Mouse (Mus musculus): ENCODE results near the gene Ankrd49. TPM values are rescaled to one million over a fixed set of nuclear protein-coding genes. Genes with fewer than 3 reads are reported as not detected.

Ankrd49 gene
- polyA plus RNA-seq, 1 experiment from 2014 or later: 40.5 TPM

- Histone ChIP-seq H3K27ac (ENCODE audit: low read length) (0 out of 2 replicates have a peak overlapping the region, but pooled peaks have one; percentile 14), H3K9ac (ENCODE audit: low read length) (no peak overlapping the region), H3K4me3 (replicated peaks; ENCODE audit: low read length) (no peak overlapping the region), H3K4me1 (ENCODE audit: control insufficient read depth, insufficient read depth, low read length) (no peaks in the 10 kb centered on the region), H3K36me3 (ENCODE audit: control insufficient read depth, insufficient read depth, low read length) (0 out of 2 replicates have a peak, but pooled peaks cover 4% of the 10 kb centered on the region), H3K4me2 (ENCODE audit: low read depth, low read length) (0 out of 2 replicates have a peak overlapping the region, but pooled peaks have one; percentile 9), H3K27me3 (ENCODE audit: control insufficient read depth, insufficient read depth, low read length) (no peaks in the 10 kb centered on the region), H3K9me3 (replicated peaks; ENCODE audit: control insufficient read depth, low read length) (no peaks in the 10 kb centered on the region)
- no peak for ATAC-seq (ENCODE audit: insufficient read depth, low FRiP score)
- 39% methylated on average over 13 of the region's 13 CpGs for WGBS
Measured at GRCm38 (mm10) chr9:14778341-14778740, 6.3 kb downstream of the Ankrd49 start.

GRCm38 (mm10) chr9:14773813-14774212, 10.8 kb downstream of the Ankrd49 start:
- no peaks in the 10 kb centered on the region for H3K9me3 ChIP-seq (replicated peaks; ENCODE audit: control insufficient read depth, low read length)
- H3K27me3 ChIP-seq (ENCODE audit: control insufficient read depth, insufficient read depth, low read length): peaks cover 10% of the 10 kb centered on the region; the same call in 1 of the 2 replicates
- H3K4me3 ChIP-seq (replicated peaks; ENCODE audit: low read length): no peak overlapping the region
- no peak overlapping the region for H3K9ac ChIP-seq (ENCODE audit: low read length)
- WGBS: 31% methylated on average over 2 of the region's 2 CpGs
- no peak for ATAC-seq (ENCODE audit: insufficient read depth, low FRiP score)
- H3K27ac ChIP-seq (ENCODE audit: low read length): no peak overlapping the region
- H3K4me1 ChIP-seq (ENCODE audit: control insufficient read depth, insufficient read depth, low read length): no peaks in the 10 kb centered on the region
- H3K4me2 ChIP-seq (ENCODE audit: low read depth, low read length): no peak overlapping the region
- no peaks in the 10 kb centered on the region for H3K36me3 ChIP-seq (ENCODE audit: control insufficient read depth, insufficient read depth, low read length)

- H3K9ac ChIP-seq (ENCODE audit: low read length): no peak overlapping the region
- H3K27ac ChIP-seq (ENCODE audit: low read length): no peak overlapping the region
- H3K4me3 ChIP-seq (replicated peaks; ENCODE audit: low read length): no peak overlapping the region
- H3K4me1 ChIP-seq (ENCODE audit: control insufficient read depth, insufficient read depth, low read length): no peaks in the 10 kb centered on the region
- H3K27me3 ChIP-seq (ENCODE audit: control insufficient read depth, insufficient read depth, low read length): peaks cover 10% of the 10 kb centered on the region; the same call in 1 of the 2 replicates
- H3K36me3 ChIP-seq (ENCODE audit: control insufficient read depth, insufficient read depth, low read length): no peaks in the 10 kb centered on the region
- H3K9me3 ChIP-seq (replicated peaks; ENCODE audit: control insufficient read depth, low read length): no peaks in the 10 kb centered on the region
- no peak for ATAC-seq (ENCODE audit: insufficient read depth, low FRiP score)
- H3K4me2 ChIP-seq (ENCODE audit: low read depth, low read length): no peak overlapping the region
- WGBS: 87% methylated on average over 2 of the region's 2 CpGs
Measured at GRCm38 (mm10) chr9:14772074-14772473, 12.6 kb downstream of the Ankrd49 start.

GRCm38 (mm10) chr9:14770803-14771471, 13.7 kb downstream of the Ankrd49 start, which contains the start of gene 1700012B09Rik:
TSS of gene 1700012B09Rik (minus strand) at chr9:14771030.
- no peak for ATAC-seq (ENCODE audit: insufficient read depth, low FRiP score)
- H3K27me3 ChIP-seq (ENCODE audit: control insufficient read depth, insufficient read depth, low read length): peaks cover 10% of the 10 kb centered on the region; the same call in 1 of the 2 replicates
- H3K4me1 ChIP-seq (ENCODE audit: control insufficient read depth, insufficient read depth, low read length): no peaks in the 10 kb centered on the region
- no peak within 1 kb of the TSS for H3K4me3 ChIP-seq (replicated peaks; ENCODE audit: low read length)
- no peaks in the 10 kb centered on the region for H3K9me3 ChIP-seq (replicated peaks; ENCODE audit: control insufficient read depth, low read length)
- no peak within 1 kb of the TSS for H3K4me2 ChIP-seq (ENCODE audit: low read depth, low read length)
- WGBS: 22% methylated on average over 23 of the region's 23 CpGs
- H3K36me3 ChIP-seq (ENCODE audit: control insufficient read depth, insufficient read depth, low read length): no peaks in the 10 kb centered on the region
- no peak within 1 kb of the TSS for H3K9ac ChIP-seq (ENCODE audit: low read length)
- no peak within 1 kb of the TSS for H3K27ac ChIP-seq (ENCODE audit: low read length)

GRCm38 (mm10) chr9:14769811-14770210, 14.8 kb downstream of the Ankrd49 start:
- Histone ChIP-seq H3K4me2 (ENCODE audit: low read depth, low read length) (no peak overlapping the region), H3K9ac (ENCODE audit: low read length) (no peak overlapping the region), H3K27me3 (ENCODE audit: control insufficient read depth, insufficient read depth, low read length) (peaks cover 10% of the 10 kb centered on the region; the same call in 1 of the 2 replicates), H3K4me1 (ENCODE audit: control insufficient read depth, insufficient read depth, low read length) (no peaks in the 10 kb centered on the region), H3K36me3 (ENCODE audit: control insufficient read depth, insufficient read depth, low read length) (no peaks in the 10 kb centered on the region), H3K27ac (ENCODE audit: low read length) (no peak overlapping the region), H3K4me3 (replicated peaks; ENCODE audit: low read length) (no peak overlapping the region), H3K9me3 (replicated peaks; ENCODE audit: control insufficient read depth, low read length) (no peaks in the 10 kb centered on the region)
- WGBS: 49% methylated on average over 6 of the region's 6 CpGs
- no peak for ATAC-seq (ENCODE audit: insufficient read depth, low FRiP score)

GRCm38 (mm10) chr9:14764765-14765164, 19.9 kb downstream of the Ankrd49 start:
- no peaks in the 10 kb centered on the region for H3K9me3 ChIP-seq (replicated peaks; ENCODE audit: control insufficient read depth, low read length)
- H3K9ac ChIP-seq (ENCODE audit: low read length): no peak overlapping the region
- H3K27me3 ChIP-seq (ENCODE audit: control insufficient read depth, insufficient read depth, low read length): no peaks in the 10 kb centered on the region
- H3K4me1 ChIP-seq (ENCODE audit: control insufficient read depth, insufficient read depth, low read length): no peaks in the 10 kb centered on the region
- no peak overlapping the region for H3K27ac ChIP-seq (ENCODE audit: low read length)
- no peaks in the 10 kb centered on the region for H3K36me3 ChIP-seq (ENCODE audit: control insufficient read depth, insufficient read depth, low read length)
- no peak overlapping the region for H3K4me2 ChIP-seq (ENCODE audit: low read depth, low read length)
- WGBS: 21% methylated on average over 7 of the region's 7 CpGs
- no peak overlapping the region for H3K4me3 ChIP-seq (replicated peaks; ENCODE audit: low read length)
- 0 out of 2 replicates have a peak, but pooled peaks have one; percentile 37 for ATAC-seq (ENCODE audit: insufficient read depth, low FRiP score)

- H3K27ac ChIP-seq (ENCODE audit: low read length): no peak overlapping the region
- H3K4me3 ChIP-seq (replicated peaks; ENCODE audit: low read length): no peak overlapping the region
- H3K4me1 ChIP-seq (ENCODE audit: control insufficient read depth, insufficient read depth, low read length): no peaks in the 10 kb centered on the region
- H3K4me2 ChIP-seq (ENCODE audit: low read depth, low read length): no peak overlapping the region
- H3K36me3 ChIP-seq (ENCODE audit: control insufficient read depth, insufficient read depth, low read length): no peaks in the 10 kb centered on the region
- no peaks in the 10 kb centered on the region for H3K9me3 ChIP-seq (replicated peaks; ENCODE audit: control insufficient read depth, low read length)
- no peak for ATAC-seq (ENCODE audit: insufficient read depth, low FRiP score)
- H3K27me3 ChIP-seq (ENCODE audit: control insufficient read depth, insufficient read depth, low read length): no peaks in the 10 kb centered on the region
- no peak overlapping the region for H3K9ac ChIP-seq (ENCODE audit: low read length)
Measured at GRCm38 (mm10) chr9:14759261-14759660, 25.4 kb downstream of the Ankrd49 start.

- Histone ChIP-seq H3K4me3 (replicated peaks; ENCODE audit: low read length) (no peak overlapping the region), H3K9ac (ENCODE audit: low read length) (no peak overlapping the region), H3K27me3 (ENCODE audit: control insufficient read depth, insufficient read depth, low read length) (no peaks in the 10 kb centered on the region), H3K27ac (ENCODE audit: low read length) (no peak overlapping the region), H3K9me3 (replicated peaks; ENCODE audit: control insufficient read depth, low read length) (no peaks in the 10 kb centered on the region), H3K4me1 (ENCODE audit: control insufficient read depth, insufficient read depth, low read length) (no peaks in the 10 kb centered on the region), H3K36me3 (ENCODE audit: control insufficient read depth, insufficient read depth, low read length) (no peaks in the 10 kb centered on the region), H3K4me2 (ENCODE audit: low read depth, low read length) (no peak overlapping the region)
- ATAC-seq (ENCODE audit: insufficient read depth, low FRiP score): 0 out of 2 replicates have a peak, but pooled peaks have one; percentile 23
- 62% methylated on average over 7 of the region's 7 CpGs for WGBS
Measured at GRCm38 (mm10) chr9:14758590-14758989, 26.1 kb downstream of the Ankrd49 start.

- H3K4me1 ChIP-seq (ENCODE audit: control insufficient read depth, insufficient read depth, low read length): peaks cover 5% of the 10 kb centered on the region
- no peaks in the 10 kb centered on the region for H3K36me3 ChIP-seq (ENCODE audit: control insufficient read depth, insufficient read depth, low read length)
- H3K4me3 ChIP-seq (replicated peaks; ENCODE audit: low read length): no peak overlapping the region
- 68% methylated on average over 3 of the region's 3 CpGs for WGBS
- no peaks in the 10 kb centered on the region for H3K27me3 ChIP-seq (ENCODE audit: control insufficient read depth, insufficient read depth, low read length)
- no peak for ATAC-seq (ENCODE audit: insufficient read depth, low FRiP score)
- H3K27ac ChIP-seq (ENCODE audit: low read length): no peak overlapping the region
- H3K4me2 ChIP-seq (ENCODE audit: low read depth, low read length): no peak overlapping the region
- no peak overlapping the region for H3K9ac ChIP-seq (ENCODE audit: low read length)
- H3K9me3 ChIP-seq (replicated peaks; ENCODE audit: control insufficient read depth, low read length): no peaks in the 10 kb centered on the region
Measured at GRCm38 (mm10) chr9:14754469-14754868, 30.2 kb downstream of the Ankrd49 start.

All from stomach, embryonic 16.5 days (tissue).